Comparison of ENCODE assay signal across 32 mouse cellular contexts in the genomic region with DNA sequence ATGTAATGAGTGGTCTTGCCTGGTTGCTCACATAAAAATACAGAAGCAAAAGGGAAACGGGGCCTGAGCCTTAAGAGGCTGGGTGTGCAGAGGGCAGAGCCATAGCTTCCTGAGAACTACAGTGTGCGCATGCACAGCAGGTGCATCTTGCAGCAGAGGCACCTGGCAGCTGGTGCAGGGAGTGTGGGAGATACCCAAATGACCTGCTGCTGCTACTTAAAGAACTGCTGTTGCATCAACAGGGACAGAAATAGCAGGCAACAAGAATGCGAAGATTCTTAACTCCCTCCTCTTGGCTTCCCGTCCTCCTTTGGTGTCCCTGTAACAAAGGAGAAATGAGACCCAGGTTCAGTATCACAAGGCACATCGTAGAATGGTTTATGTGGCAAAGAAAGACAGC. TPM values are rescaled to one million over a fixed set of nuclear protein-coding genes. Genes with fewer than 3 reads are reported as not detected.
DNase-seq lines count a peak whose midpoint lies in the region; ATAC-seq and TF ChIP-seq lines count a peak whose summit lies in the region.
"Had no signal": no experiment of that assay in that cellular context is flagged by ENCODE, and none has a peak within 500 bp of the region (broad histone marks: within the 10 kb centered on the region; RNA-seq: fewer than 3 reads in every experiment).

No protein-coding gene starts in this region.

- H3K27ac ChIP-seq in midbrain, embryonic 15.5 days, result 0 out of 2 replicates have a peak overlapping the region, but pooled peaks have one; percentile 34
- H3K27ac ChIP-seq in midbrain, embryonic 14.5 days (replicated peaks; ENCODE audit: low read depth, low read length), result no peak overlapping the region
- no peak overlapping the region for H3K27ac ChIP-seq in ES-Bruce4 (ENCODE audit: insufficient read depth, low read length)
- H3K27ac ChIP-seq in forebrain, embryonic 13.5 days, result no peak overlapping the region
- H3K27ac ChIP-seq: embryonic facial prominence, embryonic 15.5 days; forebrain, embryonic 12.5 days; heart, embryonic 10.5 days; hindbrain, embryonic 12.5 days; limb, embryonic 12.5 days; liver, embryonic 12.5 days; macrophage had no signal

- no peaks in the 10 kb centered on the region for H3K79me2 ChIP-seq in myocyte (ENCODE audit: control insufficient read depth, insufficient read depth)

- H3ac ChIP-seq in myocyte (ENCODE audit: control insufficient read depth, insufficient read length), result no peak overlapping the region

- TF ChIP-seq POLR2A in ES-Bruce4 (IDR thresholded peaks at IDR 0.05; ENCODE audit: insufficient read depth, low read length), result no peak
- no peak for TF ChIP-seq POLR2A in myocyte (IDR thresholded peaks at IDR 0.05; ENCODE audit: insufficient read length, low read depth)

- WGBS in midbrain, embryonic 15.5 days, result 59% methylated on average over 5 of the region's 5 CpGs
- WGBS in midbrain, embryonic 14.5 days, result 61% methylated on average over 5 of the region's 5 CpGs
- 62% methylated on average over 5 of the region's 5 CpGs for WGBS in forebrain, embryonic 13.5 days

- no peak for ATAC-seq in midbrain, embryonic 15.5 days (replicated peaks)
- ATAC-seq in midbrain, embryonic 14.5 days (ENCODE audit: low FRiP score, low TSS enrichment), result no peak
- no peak for ATAC-seq in forebrain, embryonic 13.5 days
- ATAC-seq: intestine, embryonic 16.5 days had no signal

- no peaks in the 10 kb centered on the region for H3K27me3 ChIP-seq in midbrain, embryonic 15.5 days (replicated peaks)
- no peaks in the 10 kb centered on the region for H3K27me3 ChIP-seq in midbrain, embryonic 14.5 days (ENCODE audit: control insufficient read depth, insufficient read depth, low read length)
- H3K27me3 ChIP-seq in ES-Bruce4 (ENCODE audit: control insufficient read depth, insufficient read depth, low read length, poor library complexity, severe bottlenecking), result no peaks in the 10 kb centered on the region
- H3K27me3 ChIP-seq in myocyte (ENCODE audit: control insufficient read depth, insufficient read depth, insufficient read length), result no peaks in the 10 kb centered on the region
- no peaks in the 10 kb centered on the region for H3K27me3 ChIP-seq in forebrain, embryonic 13.5 days
- H3K27me3 ChIP-seq: hindbrain, embryonic 12.5 days; limb, embryonic 12.5 days had no signal

- H3K4me1 ChIP-seq in midbrain, embryonic 15.5 days, result peaks cover 31% of the 10 kb centered on the region
- peaks cover 4% of the 10 kb centered on the region; the same call in 1 of the 2 replicates for H3K4me1 ChIP-seq in midbrain, embryonic 14.5 days (ENCODE audit: control insufficient read depth, insufficient read depth, low read length)
- H3K4me1 ChIP-seq in ES-Bruce4 (ENCODE audit: control insufficient read depth, insufficient read depth, low read length), result peaks cover 4% of the 10 kb centered on the region
- H3K4me1 ChIP-seq in forebrain, embryonic 13.5 days, result peaks cover 21% of the 10 kb centered on the region

- H3K9ac ChIP-seq in midbrain, embryonic 15.5 days, result no peak overlapping the region
- H3K9ac ChIP-seq in midbrain, embryonic 14.5 days (replicated peaks; ENCODE audit: low read length), result no peak overlapping the region
- H3K9ac ChIP-seq in ES-Bruce4 (ENCODE audit: low read depth, poor library complexity, severe bottlenecking), result no peak overlapping the region
- H3K9ac ChIP-seq in forebrain, embryonic 13.5 days, result no peak overlapping the region
- H3K9ac ChIP-seq: embryonic facial prominence, embryonic 15.5 days; forebrain, embryonic 12.5 days; hindbrain, embryonic 12.5 days; limb, embryonic 12.5 days; liver, embryonic 12.5 days; liver, postnatal 0 days had no signal

- 0 out of 2 replicates have a peak, but pooled peaks have one; percentile 49 for TF ChIP-seq EP300 in ES-Bruce4 (IDR thresholded peaks at IDR 0.05; ENCODE audit: insufficient read depth, low read depth, low read length)

- no peaks in the 10 kb centered on the region for H3K9me3 ChIP-seq in midbrain, embryonic 15.5 days
- H3K9me3 ChIP-seq in midbrain, embryonic 14.5 days (ENCODE audit: control insufficient read depth, low read length), result no peaks in the 10 kb centered on the region
- H3K9me3 ChIP-seq in ES-Bruce4 (replicated peaks; ENCODE audit: control insufficient read depth, insufficient read depth, low read length, poor library complexity, severe bottlenecking), result no peaks in the 10 kb centered on the region
- no peaks in the 10 kb centered on the region for H3K9me3 ChIP-seq in forebrain, embryonic 13.5 days (replicated peaks)
- H3K9me3 ChIP-seq: embryonic facial prominence, embryonic 15.5 days; forebrain, embryonic 12.5 days; heart, embryonic 10.5 days; hindbrain, embryonic 12.5 days; liver, embryonic 12.5 days had no signal

- no peaks in the 10 kb centered on the region for H3K36me3 ChIP-seq in midbrain, embryonic 15.5 days (replicated peaks)
- H3K36me3 ChIP-seq in midbrain, embryonic 14.5 days (ENCODE audit: control insufficient read depth, insufficient read depth, low read length), result no peaks in the 10 kb centered on the region
- H3K36me3 ChIP-seq in ES-Bruce4 (ENCODE audit: control insufficient read depth, insufficient read depth, low read length, poor library complexity, severe bottlenecking) (no peaks in the 10 kb centered on the region), myocyte (ENCODE audit: control insufficient read depth, insufficient read depth) (no peaks in the 10 kb centered on the region)
- no peaks in the 10 kb centered on the region for H3K36me3 ChIP-seq in forebrain, embryonic 13.5 days (ENCODE audit: poor library complexity, severe bottlenecking)
- H3K36me3 ChIP-seq: embryonic facial prominence, embryonic 15.5 days; forebrain, embryonic 12.5 days; heart, embryonic 10.5 days; hindbrain, embryonic 12.5 days; limb, embryonic 12.5 days; liver, embryonic 12.5 days had no signal

- no peak overlapping the region for H3K4me3 ChIP-seq in midbrain, embryonic 15.5 days
- no peak overlapping the region for H3K4me3 ChIP-seq in midbrain, embryonic 14.5 days (replicated peaks; ENCODE audit: low read depth, low read length)
- H3K4me3 ChIP-seq in ES-Bruce4 (ENCODE audit: low read depth, low read length) (no peak overlapping the region), myocyte (no peak overlapping the region)
- H3K4me3 ChIP-seq in forebrain, embryonic 13.5 days, result no peak overlapping the region
- H3K4me3 ChIP-seq: embryonic facial prominence, embryonic 15.5 days; forebrain, embryonic 12.5 days; heart, embryonic 10.5 days; hindbrain, embryonic 12.5 days; limb, embryonic 12.5 days; liver, embryonic 12.5 days had no signal

- no peak overlapping the region for H3K4me2 ChIP-seq in midbrain, embryonic 15.5 days
- no peak overlapping the region for H3K4me2 ChIP-seq in midbrain, embryonic 14.5 days (ENCODE audit: low read length)
- H3K4me2 ChIP-seq in myocyte (ENCODE audit: low read depth), result peak overlapping the region; percentile 36
- no peak overlapping the region for H3K4me2 ChIP-seq in forebrain, embryonic 13.5 days
- H3K4me2 ChIP-seq: embryonic facial prominence, embryonic 15.5 days; forebrain, embryonic 12.5 days; hindbrain, embryonic 12.5 days; limb, embryonic 12.5 days; liver, embryonic 12.5 days had no signal

- no peak for TF ChIP-seq CTCF in ES-Bruce4 (IDR thresholded peaks at IDR 0.05; ENCODE audit: low read depth, low read length)

- DNase-seq in midbrain, embryonic 14.5 days, result no peak
- DNase-seq in A20 (ENCODE audit: low read depth, low spot score), result peak; percentile 96
- DNase-seq in lung, postnatal 10 days, result no peak
- DNase-seq: adrenal gland, postnatal 14 days; cerebellum, adult 11-12 months; cerebellum, postnatal 10 days; gastrocnemius, postnatal 25 days; heart, adult 11 months; heart, postnatal 36 days; kidney, adult 9 months; kidney, postnatal 10 days; liver, postnatal 0 days; right cerebral cortex, postnatal 25 days; thymus, postnatal 4 days had no signal

TF ChIP-seq in myocyte, 11 proteins besides CTCF, POLR2A, EP300 and RAD21:
- TF ChIP-seq REST (IDR thresholded peaks at IDR 0.05; ENCODE audit: insufficient read depth, insufficient read length) (no peak), TCF3 (IDR thresholded peaks at IDR 0.05; ENCODE audit: insufficient read length, low read depth) (peak; percentile 76), MYOD1 (IDR thresholded peaks at IDR 0.05; ENCODE audit: control insufficient read depth in 1 of 3, insufficient read length in 2 of 3, low read depth in 2 of 3) (peak in 2 of 3 experiments; percentile 90 to 97), MYOG (IDR thresholded peaks at IDR 0.05; ENCODE audit: control insufficient read depth in 1 of 3, insufficient read depth in 1 of 3, insufficient read length in 2 of 3, low read depth in 2 of 3) (peak; percentile 28 to 95 (median 89)), CEBPB (IDR thresholded peaks at IDR 0.05; ENCODE audit: insufficient read depth, poor library complexity, severe bottlenecking) (0 out of 2 replicates have a peak, but pooled peaks have one; percentile 41)

RNA-seq across cellular contexts. Expression of a gene that starts 56.3 kb away (rescaled TPM):
- polyA plus RNA-seq in midbrain, embryonic 15.5 days (2015; fragmentation: Nextera tagmentation; extraction: Ambion mirVana), result not detected in 2 replicates
- polyA plus RNA-seq in midbrain, embryonic 14.5 days (2014; fragmentation: Nextera tagmentation; extraction: Ambion mirVana), result not detected in 2 replicates
- polyA plus RNA-seq in ES-Bruce4 (2011; ENCODE audit: insufficient read depth, insufficient read length, low read depth, missing spikeins) (not detected in 2 replicates), myocyte (2012; fragmentation: generic; extraction: Trizol) (not detected)
- polyA plus RNA-seq in forebrain, embryonic 13.5 days (2015; fragmentation: Nextera tagmentation; extraction: Ambion mirVana), result not detected in 2 replicates
- polyA plus RNA-seq: embryonic facial prominence, embryonic 15.5 days; forebrain, embryonic 12.5 days; frontal cortex, adult 2 months; heart, embryonic 10.5 days; heart, embryonic 16.5 days; hindbrain, embryonic 12.5 days; intestine, embryonic 16.5 days; large intestine, adult 2 months; limb, embryonic 12.5 days; liver, embryonic 12.5 days; liver, postnatal 0 days; lung, embryonic 16.5 days; macrophage; neural tube, embryonic 14.5 days; thymus, postnatal 0 days had no signal
